Mouse (Mus musculus): ENCODE data around the gene Dlk2. TPM values are rescaled to one million over a fixed set of nuclear protein-coding genes. Genes with fewer than 3 reads are reported as not detected.
A peak's percentile ranks its signal among the peaks of the same experiment; 100 is the strongest.

Gene Dlk2
- polyA plus RNA-seq, 1 experiment from 2014 or later: 0.57 TPM

GRCm38 (mm10) chr17:46283911-46284310 is 13.3 kb upstream of the Dlk2 start:
- H3K27ac ChIP-seq (replicated peaks in 1 of 2; ENCODE audit: control insufficient read depth in 1 of 2, insufficient read depth in 1 of 2, low read depth in 2 of 2, low read length in 2 of 2): no peak overlapping the region
- ATAC-seq (ENCODE audit: insufficient number of reproducible peaks, insufficient read depth, low FRiP score, low read depth): no peak
- WGBS: 80% methylated on average over 8 of the region's 8 CpGs
- no peak overlapping the region for H3K4me3 ChIP-seq (ENCODE audit: control insufficient read depth in 1 of 2, insufficient read depth in 1 of 2, low read depth in 1 of 2, low read length in 2 of 2)
- H3K9ac ChIP-seq (ENCODE audit: low read length): no peak overlapping the region
- no peaks in the 10 kb centered on the region for H3K9me3 ChIP-seq (ENCODE audit: control insufficient read depth, low read length)
- H3K4me2 ChIP-seq (ENCODE audit: low read length): no peak overlapping the region
- peaks cover 8 to 24% of the 10 kb centered on the region in 2 experiments for H3K4me1 ChIP-seq (ENCODE audit: control insufficient read depth in 2 of 2, insufficient read depth in 2 of 2, low read length in 2 of 2)
- no peaks in the 10 kb centered on the region for H3K27me3 ChIP-seq (ENCODE audit: control insufficient read depth, insufficient read depth, low read length)
- H3K36me3 ChIP-seq (ENCODE audit: control insufficient read depth, insufficient read depth, low read length): peaks cover 18% of the 10 kb centered on the region

GRCm38 (mm10) chr17:46284653-46285052 is 12.6 kb upstream of the Dlk2 start:
- H3K36me3 ChIP-seq (ENCODE audit: control insufficient read depth, insufficient read depth, low read length): peaks cover 12% of the 10 kb centered on the region
- peaks cover 8 to 24% of the 10 kb centered on the region in 2 experiments for H3K4me1 ChIP-seq (ENCODE audit: control insufficient read depth in 2 of 2, insufficient read depth in 2 of 2, low read length in 2 of 2)
- no peak overlapping the region for H3K9ac ChIP-seq (ENCODE audit: low read length)
- no peak overlapping the region for H3K4me2 ChIP-seq (ENCODE audit: low read length)
- 66% methylated on average over 7 of the region's 7 CpGs for WGBS
- H3K27me3 ChIP-seq (ENCODE audit: control insufficient read depth, insufficient read depth, low read length): no peaks in the 10 kb centered on the region
- no peak overlapping the region for H3K4me3 ChIP-seq (ENCODE audit: control insufficient read depth in 1 of 2, insufficient read depth in 1 of 2, low read depth in 1 of 2, low read length in 2 of 2)
- ATAC-seq (ENCODE audit: insufficient number of reproducible peaks, insufficient read depth, low FRiP score, low read depth): no peak
- no peak overlapping the region for H3K27ac ChIP-seq (replicated peaks in 1 of 2; ENCODE audit: control insufficient read depth in 1 of 2, insufficient read depth in 1 of 2, low read depth in 2 of 2, low read length in 2 of 2)
- no peaks in the 10 kb centered on the region for H3K9me3 ChIP-seq (ENCODE audit: control insufficient read depth, low read length)

DNA sequence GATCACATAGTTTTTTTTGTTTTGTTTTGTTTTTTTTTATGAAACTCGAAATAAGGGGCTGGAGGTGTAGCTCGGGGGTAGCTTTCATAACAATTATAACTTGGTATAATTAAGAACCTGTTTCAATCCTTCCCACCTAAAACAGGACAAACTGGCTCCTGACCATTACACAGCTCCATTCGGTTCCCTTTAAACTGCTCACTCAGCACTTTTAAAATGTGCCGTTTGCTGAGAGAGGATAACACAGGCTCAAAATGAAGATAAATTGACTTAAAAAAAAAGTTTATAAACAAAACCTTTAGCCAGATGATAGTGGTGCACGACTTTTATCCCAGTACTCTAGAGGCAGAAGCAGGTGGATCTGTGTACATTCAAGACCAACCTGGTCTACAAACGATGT is 11.8 kb upstream of the Dlk2 start:
- H3K27me3 ChIP-seq (ENCODE audit: control insufficient read depth, insufficient read depth, low read length): no peaks in the 10 kb centered on the region
- peaks cover 8 to 24% of the 10 kb centered on the region in 2 experiments for H3K4me1 ChIP-seq (ENCODE audit: control insufficient read depth in 2 of 2, insufficient read depth in 2 of 2, low read length in 2 of 2)
- peaks cover 4% of the 10 kb centered on the region; the same call in 1 of the 2 replicates for H3K36me3 ChIP-seq (ENCODE audit: control insufficient read depth, insufficient read depth, low read length)
- no peaks in the 10 kb centered on the region for H3K9me3 ChIP-seq (ENCODE audit: control insufficient read depth, low read length)
- no peak overlapping the region for H3K27ac ChIP-seq (replicated peaks in 1 of 2; ENCODE audit: control insufficient read depth in 1 of 2, insufficient read depth in 1 of 2, low read depth in 2 of 2, low read length in 2 of 2)
- no peak overlapping the region for H3K4me2 ChIP-seq (ENCODE audit: low read length)
- H3K4me3 ChIP-seq (ENCODE audit: control insufficient read depth in 1 of 2, insufficient read depth in 1 of 2, low read depth in 1 of 2, low read length in 2 of 2): no peak overlapping the region
- ATAC-seq (ENCODE audit: insufficient number of reproducible peaks, insufficient read depth, low FRiP score, low read depth): no peak
- H3K9ac ChIP-seq (ENCODE audit: low read length): no peak overlapping the region
- WGBS: 60% methylated on average over 6 of the region's 6 CpGs

GRCm38 (mm10) chr17:46287678-46288095 is 9.5 kb upstream of the Dlk2 start:
- 0 out of 4 replicates have a peak overlapping the region, but pooled peaks of 1 of the 2 experiments have one; percentile 8 for H3K27ac ChIP-seq (replicated peaks in 1 of 2; ENCODE audit: control insufficient read depth in 1 of 2, insufficient read depth in 1 of 2, low read depth in 2 of 2, low read length in 2 of 2)

GRCm38 (mm10) chr17:46296601-46297000 is 620 bp upstream of the Dlk2 start:
- no peak for ATAC-seq (ENCODE audit: insufficient number of reproducible peaks, insufficient read depth, low FRiP score, low read depth)
- no peak overlapping the region for H3K4me3 ChIP-seq (ENCODE audit: control insufficient read depth in 1 of 2, insufficient read depth in 1 of 2, low read depth in 1 of 2, low read length in 2 of 2)
- H3K27me3 ChIP-seq (ENCODE audit: control insufficient read depth, insufficient read depth, low read length): peaks cover 62% of the 10 kb centered on the region

More at GRCm38 (mm10) chr17:46287678-46288095, 9.5 kb upstream of the Dlk2 start:
- no peak overlapping the region for H3K4me3 ChIP-seq (ENCODE audit: control insufficient read depth in 1 of 2, insufficient read depth in 1 of 2, low read depth in 1 of 2, low read length in 2 of 2)
- 66% methylated on average over 11 of the region's 11 CpGs for WGBS
- no peaks in the 10 kb centered on the region for H3K9me3 ChIP-seq (ENCODE audit: control insufficient read depth, low read length)
- ATAC-seq (ENCODE audit: insufficient number of reproducible peaks, insufficient read depth, low FRiP score, low read depth): peak; percentile 14; the same call in 1 of the 2 replicates
- H3K4me1 ChIP-seq (ENCODE audit: control insufficient read depth in 2 of 2, insufficient read depth in 2 of 2, low read length in 2 of 2): peaks cover 4 to 12% of the 10 kb centered on the region in 2 experiments
- 0 out of 2 replicates have a peak, but pooled peaks cover 3% of the 10 kb centered on the region for H3K27me3 ChIP-seq (ENCODE audit: control insufficient read depth, insufficient read depth, low read length)
- no peaks in the 10 kb centered on the region for H3K36me3 ChIP-seq (ENCODE audit: control insufficient read depth, insufficient read depth, low read length)
- H3K9ac ChIP-seq (ENCODE audit: low read length): no peak overlapping the region
- H3K4me2 ChIP-seq (ENCODE audit: low read length): no peak overlapping the region

GRCm38 (mm10) chr17:46297028-46297363 is 225 bp upstream of the Dlk2 start:
- peak overlapping the region; percentile 44 to 56 for H3K4me3 ChIP-seq (ENCODE audit: control insufficient read depth in 1 of 2, insufficient read depth in 1 of 2, low read depth in 1 of 2, low read length in 2 of 2)
- 14% methylated on average over 6 of the region's 6 CpGs for WGBS
- no peaks in the 10 kb centered on the region for H3K9me3 ChIP-seq (ENCODE audit: control insufficient read depth, low read length)
- no peak for ATAC-seq (ENCODE audit: insufficient number of reproducible peaks, insufficient read depth, low FRiP score, low read depth)
- peak overlapping the region; percentile 98 for H3K4me2 ChIP-seq (ENCODE audit: low read length)
- H3K4me1 ChIP-seq (ENCODE audit: control insufficient read depth in 2 of 2, insufficient read depth in 2 of 2, low read length in 2 of 2): peaks cover 8 to 9% of the 10 kb centered on the region in 2 experiments; a peak in 3 of 4 replicates
- peaks cover 62% of the 10 kb centered on the region for H3K27me3 ChIP-seq (ENCODE audit: control insufficient read depth, insufficient read depth, low read length)
- H3K9ac ChIP-seq (ENCODE audit: low read length): no peak overlapping the region
- H3K36me3 ChIP-seq (ENCODE audit: control insufficient read depth, insufficient read depth, low read length): no peaks in the 10 kb centered on the region
- no peak overlapping the region for H3K27ac ChIP-seq (replicated peaks in 1 of 2; ENCODE audit: control insufficient read depth in 1 of 2, insufficient read depth in 1 of 2, low read depth in 2 of 2, low read length in 2 of 2)

More at GRCm38 (mm10) chr17:46296601-46297000, 620 bp upstream of the Dlk2 start:
- WGBS: 39% methylated on average over 6 of the region's 6 CpGs
- Histone ChIP-seq H3K4me1 (ENCODE audit: control insufficient read depth in 2 of 2, insufficient read depth in 2 of 2, low read length in 2 of 2) (peaks cover 8 to 9% of the 10 kb centered on the region in 2 experiments; a peak in 3 of 4 replicates), H3K9ac (ENCODE audit: low read length) (no peak overlapping the region), H3K27ac (replicated peaks in 1 of 2; ENCODE audit: control insufficient read depth in 1 of 2, insufficient read depth in 1 of 2, low read depth in 2 of 2, low read length in 2 of 2) (no peak overlapping the region), H3K36me3 (ENCODE audit: control insufficient read depth, insufficient read depth, low read length) (no peaks in the 10 kb centered on the region), H3K9me3 (ENCODE audit: control insufficient read depth, low read length) (no peaks in the 10 kb centered on the region), H3K4me2 (ENCODE audit: low read length) (no peak overlapping the region)

- under 1% methylated on average over 48 of the region's 48 CpGs for WGBS
- H3K4me3 ChIP-seq (ENCODE audit: control insufficient read depth in 1 of 2, insufficient read depth in 1 of 2, low read depth in 1 of 2, low read length in 2 of 2): peak overlapping the region; percentile 44 to 56
Measured at GRCm38 (mm10) chr17:46298220-46298913, 1.1 kb downstream of the Dlk2 start.

More at GRCm38 (mm10) chr17:46298220-46298913, 1.1 kb downstream of the Dlk2 start:
- peaks cover 8 to 9% of the 10 kb centered on the region in 2 experiments; a peak in 3 of 4 replicates for H3K4me1 ChIP-seq (ENCODE audit: control insufficient read depth in 2 of 2, insufficient read depth in 2 of 2, low read length in 2 of 2)
- no peak overlapping the region for H3K27ac ChIP-seq (replicated peaks in 1 of 2; ENCODE audit: control insufficient read depth in 1 of 2, insufficient read depth in 1 of 2, low read depth in 2 of 2, low read length in 2 of 2)
- H3K36me3 ChIP-seq (ENCODE audit: control insufficient read depth, insufficient read depth, low read length): no peaks in the 10 kb centered on the region
- peak; percentile 72; the same call in 1 of the 2 replicates for ATAC-seq (ENCODE audit: insufficient number of reproducible peaks, insufficient read depth, low FRiP score, low read depth)
- H3K27me3 ChIP-seq (ENCODE audit: control insufficient read depth, insufficient read depth, low read length): peaks cover 56% of the 10 kb centered on the region
- H3K9me3 ChIP-seq (ENCODE audit: control insufficient read depth, low read length): no peaks in the 10 kb centered on the region
- H3K9ac ChIP-seq (ENCODE audit: low read length): peak overlapping the region; percentile 61
- H3K4me2 ChIP-seq (ENCODE audit: low read length): peak overlapping the region; percentile 98

Data from heart, embryonic 14.5 days (tissue).